Mouse (Mus musculus) gastrocnemius, postnatal 36 days (tissue): ENCODE measurements at regions not wholly inside any gene's neighbourhood (a gene's known extent, or its start where the extent isn't known, plus 50 kb on each side); places are given as distances from the start of the nearest gene placed in this dataset.

Experiments
- DNase-seq, 2 experiments: peaks; one replicate each; pipeline ENCODE4 v3.0.0; 2022
- intact Hi-C: fragments of 180-260 bp; cut with DNase I; formaldehyde crosslinking; loops from one replicate; pipeline ENCODE4 v1.15.1; 2025

- DNase-seq = no peak
- intact Hi-C loops = no loop called here
Observed at GRCm38 (mm10) chr6:127291937-127292336, 139.9 kb upstream of the Ccnd2 start.

GRCm38 (mm10) chr6:127293829-127294228, 141.8 kb upstream of the Ccnd2 start:
- intact Hi-C loops = no loop called here
- DNase-seq = no peak

GRCm38 (mm10) chr6:127298105-127298504, 146.1 kb upstream of the Ccnd2 start:
- intact Hi-C loops = no loop called here
- no peak for DNase-seq

GRCm38 (mm10) chr6:127311192-127312054, 135.2 kb upstream of the Parp11 start:
- DNase-seq = no peak
- intact Hi-C loops = no loop called here

- no peak for DNase-seq
- intact Hi-C loops = no loop called here
Observed at GRCm38 (mm10) chr6:127317309-127317708, 129.3 kb upstream of the Parp11 start.

GRCm38 (mm10) chr6:127318746-127319582, 127.7 kb upstream of the Parp11 start:
- DNase-seq = no peak
- intact Hi-C loops = no loop called here

- intact Hi-C loops = no loop called here
- DNase-seq = no peak
Observed at GRCm38 (mm10) chr6:127320600-127320999, 126.0 kb upstream of the Parp11 start.

- no peak for DNase-seq
- intact Hi-C loops = no loop called here
Observed at GRCm38 (mm10) chr6:127321031-127321430, 125.6 kb upstream of the Parp11 start.

GRCm38 (mm10) chr6:127322398-127322797, 124.2 kb upstream of the Parp11 start:
- intact Hi-C loops = no loop called here

GRCm38 (mm10) chr6:127324984-127325383, 121.7 kb upstream of the Parp11 start:
- intact Hi-C loops = loop anchor here (5.0 kb wide), 1 partner anchor 52 kb away; no protein-coding TSS in a partner anchor
- peak in 1 of 2 experiments; percentile 37 for DNase-seq

More at GRCm38 (mm10) chr6:127322398-127322797, 124.2 kb upstream of the Parp11 start:
- no peak for DNase-seq

- intact Hi-C loops = loop anchor here (2.0 to 5.0 kb wide), 2 partner anchors 31 to 52 kb away; no protein-coding TSS in a partner anchor
Observed at GRCm38 (mm10) chr6:127325596-127326332, 120.9 kb upstream of the Parp11 start.

GRCm38 (mm10) chr6:127326333-127326729, 120.3 kb upstream of the Parp11 start:
- intact Hi-C loops = loop anchor here (2.0 to 5.0 kb wide), 2 partner anchors 30 to 51 kb away; no protein-coding TSS in a partner anchor

More at GRCm38 (mm10) chr6:127325596-127326332, 120.9 kb upstream of the Parp11 start:
- DNase-seq = no peak

GRCm38 (mm10) chr6:127329191-127330014, 117.2 kb upstream of the Parp11 start:
- intact Hi-C loops = loop anchor here (2.0 to 5.0 kb wide), 2 partner anchors 48 to 117 kb away; partner anchors contain the start of gene Parp11
- DNase-seq = no peak

More at GRCm38 (mm10) chr6:127326333-127326729, 120.3 kb upstream of the Parp11 start:
- no peak for DNase-seq

- DNase-seq = peak; percentile 66 to 70
- intact Hi-C loops = no loop called here
Observed at GRCm38 (mm10) chr6:127330015-127330705, 116.5 kb upstream of the Parp11 start.

- intact Hi-C loops = no loop called here
- no peak for DNase-seq
Observed at GRCm38 (mm10) chr6:127331091-127331490, 115.5 kb upstream of the Parp11 start.

- no peak for DNase-seq
- intact Hi-C loops = no loop called here
Observed at GRCm38 (mm10) chr6:127334256-127334655, 112.4 kb upstream of the Parp11 start.

- peak in 1 of 2 experiments; percentile 12 for DNase-seq
- intact Hi-C loops = no loop called here
Observed at GRCm38 (mm10) chr6:127335462-127335886, 111.2 kb upstream of the Parp11 start.

- intact Hi-C loops = no loop called here
- no peak for DNase-seq
Observed at GRCm38 (mm10) chr6:127335996-127336660, 110.5 kb upstream of the Parp11 start.
